Mouse (Mus musculus) liver, adult (tissue): ENCODE measurements around the gene Sh3bp4.

Experiments used
- GATA4 ChIP-seq: IDR thresholded peaks from 2 replicates; pipeline ENCODE4 v1.6.1; 2014; ENCODE audit warnings: mild to moderate bottlenecking, low read length; ENCODE audit not compliant: insufficient replicate concordance

Gene Sh3bp4

GRCm38 (mm10) chr1:89063800-89064199 lies 6.4 kb upstream of the Sh3bp4 start:
- TF ChIP-seq GATA4, result no peak

- no peak for TF ChIP-seq GATA4
Measured at GRCm38 (mm10) chr1:89068812-89069211, 1.4 kb upstream of the Sh3bp4 start.

GRCm38 (mm10) chr1:89069479-89070102 lies 624 bp upstream of the Sh3bp4 start:
- no peak for TF ChIP-seq GATA4

GRCm38 (mm10) chr1:89070871-89071361 lies 701 bp downstream of the Sh3bp4 start:
- no peak for TF ChIP-seq GATA4

GRCm38 (mm10) chr1:89071371-89072142 lies 1.3 kb downstream of the Sh3bp4 start:
- TF ChIP-seq GATA4, result no peak

- TF ChIP-seq GATA4, result no peak
Measured at GRCm38 (mm10) chr1:89072143-89072990, 2.2 kb downstream of the Sh3bp4 start.

GRCm38 (mm10) chr1:89073291-89073846 lies 3.2 kb downstream of the Sh3bp4 start:
- no peak for TF ChIP-seq GATA4

- no peak for TF ChIP-seq GATA4
Measured at GRCm38 (mm10) chr1:89074678-89075077, 4.5 kb downstream of the Sh3bp4 start.

GRCm38 (mm10) chr1:89075120-89075519 lies 4.9 kb downstream of the Sh3bp4 start:
- TF ChIP-seq GATA4, result no peak

- TF ChIP-seq GATA4, result no peak
Measured at GRCm38 (mm10) chr1:89076777-89077176, 6.6 kb downstream of the Sh3bp4 start.

GRCm38 (mm10) chr1:89078240-89078639 lies 8.0 kb downstream of the Sh3bp4 start:
- no peak for TF ChIP-seq GATA4

GRCm38 (mm10) chr1:89078730-89079129 lies 8.5 kb downstream of the Sh3bp4 start:
- TF ChIP-seq GATA4, result no peak

- no peak for TF ChIP-seq GATA4
Measured at GRCm38 (mm10) chr1:89079239-89079638, 9.0 kb downstream of the Sh3bp4 start.

GRCm38 (mm10) chr1:89080371-89080770 lies 10.2 kb downstream of the Sh3bp4 start:
- no peak for TF ChIP-seq GATA4

- TF ChIP-seq GATA4, result no peak
Measured at GRCm38 (mm10) chr1:89080795-89081194, 10.6 kb downstream of the Sh3bp4 start.
